Mouse (Mus musculus) myocyte (in vitro differentiated cells): ENCODE measurements around the gene Rpgrip1l. TPM values are rescaled to one million over a fixed set of nuclear protein-coding genes. Genes with fewer than 3 reads are reported as not detected.
A peak's percentile ranks its signal among the peaks of the same experiment; 100 is the strongest.

ENCODE experiments used
- H3K27me3 ChIP-seq: one replicate; pipeline ENCODE4 v1.6.1; 2011; ENCODE audit not compliant: control insufficient read depth, insufficient read depth, insufficient read length
- H3K36me3 ChIP-seq: one replicate; pipeline ENCODE4 v1.6.1; 2011; ENCODE audit not compliant: control insufficient read depth, insufficient read depth
- H3K4me2 ChIP-seq: one replicate; pipeline ENCODE4 v1.6.1; 2011; ENCODE audit warnings: low read depth, control low read depth
- H3K4me3 ChIP-seq: one replicate; pipeline ENCODE4 v1.5.1; 2011; ENCODE audit warnings: mild to moderate bottlenecking, control low read depth, moderate library complexity
- H3K79me2 ChIP-seq: one replicate; pipeline ENCODE4 v1.6.1; 2011; ENCODE audit not compliant: control insufficient read depth, insufficient read depth
- H3ac ChIP-seq: one replicate; pipeline ENCODE4 v1.6.1; 2011; ENCODE audit not compliant: control insufficient read depth, insufficient read length
- CEBPB ChIP-seq: IDR thresholded peaks from 2 replicates; pipeline ENCODE4 v1.6.1; 2011; ENCODE audit warnings: mild to moderate bottlenecking, moderate library complexity; ENCODE audit not compliant: poor library complexity, insufficient read depth, severe bottlenecking
- E2F4 ChIP-seq: IDR thresholded peaks from one replicate; pipeline ENCODE4 v1.6.1; 2011; ENCODE audit warnings: mild to moderate bottlenecking, control low read depth, moderate library complexity; ENCODE audit not compliant: insufficient read depth
- MAX ChIP-seq: IDR thresholded peaks from one replicate; pipeline ENCODE4 v1.6.1; 2011; ENCODE audit warnings: low read depth, mild to moderate bottlenecking, control low read depth
- MYOD1 ChIP-seq, 3 experiments: IDR thresholded peaks; one replicate each; pipeline ENCODE4 v1.6.1; 2011; ENCODE audit warnings: control low read depth in 2 of 3, low read depth in 2 of 3, mild to moderate bottlenecking in 2 of 3, moderate library complexity in 1 of 3; ENCODE audit not compliant: insufficient read length in 2 of 3, control insufficient read depth in 1 of 3
- MYOG ChIP-seq, 3 experiments: IDR thresholded peaks; one replicate each; pipeline ENCODE4 v1.6.1; 2011; ENCODE audit warnings: control low read depth in 2 of 3, low read depth in 2 of 3, mild to moderate bottlenecking in 2 of 3; ENCODE audit not compliant: insufficient read length in 2 of 3, control insufficient read depth in 1 of 3, insufficient read depth in 1 of 3
- POLR2A ChIP-seq: IDR thresholded peaks from one replicate; pipeline ENCODE4 v1.6.1; 2011; ENCODE audit warnings: low read depth, mild to moderate bottlenecking, control low read depth, moderate library complexity; ENCODE audit not compliant: insufficient read length
- POLR2AphosphoS2 ChIP-seq: IDR thresholded peaks from one replicate; pipeline ENCODE4 v1.6.1; 2011; ENCODE audit warnings: low read depth, control low read depth; ENCODE audit not compliant: insufficient read length
- REST ChIP-seq: IDR thresholded peaks from one replicate; pipeline ENCODE4 v1.6.1; 2011; ENCODE audit warnings: mild to moderate bottlenecking, control low read depth, moderate library complexity; ENCODE audit not compliant: insufficient read depth, insufficient read length
- SRF ChIP-seq: IDR thresholded peaks from one replicate; pipeline ENCODE4 v1.6.1; 2011; ENCODE audit warnings: low read depth; ENCODE audit not compliant: control insufficient read depth, insufficient read length
- TCF12 ChIP-seq: IDR thresholded peaks from one replicate; pipeline ENCODE4 v1.6.1; 2011; ENCODE audit warnings: mild to moderate bottlenecking, control low read depth; ENCODE audit not compliant: poor library complexity, insufficient read depth, severe bottlenecking
- TCF3 ChIP-seq: IDR thresholded peaks from one replicate; pipeline ENCODE4 v1.6.1; 2011; ENCODE audit warnings: low read depth, control low read depth; ENCODE audit not compliant: insufficient read length
- USF1 ChIP-seq: IDR thresholded peaks from one replicate; pipeline ENCODE4 v1.6.1; 2011; ENCODE audit warnings: low read depth, mild to moderate bottlenecking, control low read depth, moderate library complexity
- polyA plus RNA-seq: library from polyadenylated mRNA; unstranded; fragments of >200 nt; fragmentation: generic; extraction: Trizol; gene quantifications from one replicate; pipeline ENCODE4 v1.2.1, GENCODE M21; 2012; ENCODE audit warnings: missing spikeins

Rpgrip1l gene
- polyA plus RNA-seq, 1 experiment: 2.1 TPM

GRCm38 (mm10) chr8:91290576-91290975 is 22.5 kb downstream of the Rpgrip1l start:
- TF ChIP-seq E2F4 (no peak), POLR2AphosphoS2 (no peak), REST (no peak), TCF12 (no peak), MAX (no peak), TCF3 (no peak), CEBPB (no peak), MYOD1 (IDR thresholded peaks at IDR 0.05; ENCODE audit: control insufficient read depth in 1 of 3, insufficient read length in 2 of 3, low read depth in 2 of 3) (no peak)
- Histone ChIP-seq H3K27me3 (no peaks in the 10 kb centered on the region), H3ac (no peak overlapping the region), H3K4me2 (no peak overlapping the region), H3K4me3 (no peak overlapping the region), H3K79me2 (no peaks in the 10 kb centered on the region), H3K36me3 (no peaks in the 10 kb centered on the region)

- no peaks in the 10 kb centered on the region for H3K36me3 ChIP-seq
- no peak overlapping the region for H3K4me3 ChIP-seq
- H3K4me2 ChIP-seq: no peak overlapping the region
- no peaks in the 10 kb centered on the region for H3K27me3 ChIP-seq
- no peaks in the 10 kb centered on the region for H3K79me2 ChIP-seq
- TF ChIP-seq USF1 (no peak), POLR2A (no peak), SRF (no peak), TCF3 (no peak), TCF12 (no peak), POLR2AphosphoS2 (no peak), MAX (no peak), CEBPB (no peak), E2F4 (no peak), MYOD1 (IDR thresholded peaks at IDR 0.05; ENCODE audit: control insufficient read depth in 1 of 3, insufficient read length in 2 of 3, low read depth in 2 of 3) (no peak), MYOG (IDR thresholded peaks at IDR 0.05; ENCODE audit: control insufficient read depth in 1 of 3, insufficient read depth in 1 of 3, insufficient read length in 2 of 3, low read depth in 2 of 3) (no peak), REST (no peak)
- no peak overlapping the region for H3ac ChIP-seq
Measured at GRCm38 (mm10) chr8:91286237-91286636, 26.8 kb downstream of the Rpgrip1l start.

- Histone ChIP-seq H3K79me2 (no peaks in the 10 kb centered on the region), H3ac (no peak overlapping the region), H3K4me3 (no peak overlapping the region), H3K4me2 (no peak overlapping the region), H3K27me3 (no peaks in the 10 kb centered on the region), H3K36me3 (no peaks in the 10 kb centered on the region)
- TF ChIP-seq POLR2A: no peak
- TF ChIP-seq POLR2AphosphoS2: no peak
Measured at GRCm38 (mm10) chr8:91283815-91284214, 29.2 kb downstream of the Rpgrip1l start.

DNA sequence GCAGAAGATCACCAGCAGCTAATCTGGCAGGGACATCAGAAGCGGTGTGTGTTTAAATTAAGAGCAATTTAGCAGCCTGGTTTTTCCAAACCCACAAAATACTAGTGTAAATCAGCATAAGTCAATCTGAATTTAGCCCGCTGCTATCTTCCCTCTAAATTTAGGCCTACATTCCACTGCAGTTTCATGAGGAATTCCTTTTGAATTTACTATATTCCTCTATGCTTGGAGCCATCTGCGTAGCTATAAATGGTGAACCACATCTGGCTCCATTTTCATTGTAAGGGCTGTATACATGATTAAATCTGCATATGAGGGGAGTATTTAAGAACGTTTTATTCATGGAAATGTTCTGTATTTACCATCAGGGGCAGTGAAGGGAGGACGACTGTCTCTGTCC is 30.4 kb downstream of the Rpgrip1l start:
- TF ChIP-seq SRF: no peak
- no peak for TF ChIP-seq E2F4
- TF ChIP-seq MAX: no peak
- TF ChIP-seq REST: no peak
- TF ChIP-seq MYOD1 (IDR thresholded peaks at IDR 0.05; ENCODE audit: control insufficient read depth in 1 of 3, insufficient read length in 2 of 3, low read depth in 2 of 3): no peak
- TF ChIP-seq POLR2AphosphoS2: no peak
- no peak for TF ChIP-seq TCF12
- Histone ChIP-seq H3K79me2 (no peaks in the 10 kb centered on the region), H3K4me2 (no peak overlapping the region), H3K36me3 (no peaks in the 10 kb centered on the region), H3ac (no peak overlapping the region), H3K27me3 (no peaks in the 10 kb centered on the region), H3K4me3 (no peak overlapping the region)

DNA sequence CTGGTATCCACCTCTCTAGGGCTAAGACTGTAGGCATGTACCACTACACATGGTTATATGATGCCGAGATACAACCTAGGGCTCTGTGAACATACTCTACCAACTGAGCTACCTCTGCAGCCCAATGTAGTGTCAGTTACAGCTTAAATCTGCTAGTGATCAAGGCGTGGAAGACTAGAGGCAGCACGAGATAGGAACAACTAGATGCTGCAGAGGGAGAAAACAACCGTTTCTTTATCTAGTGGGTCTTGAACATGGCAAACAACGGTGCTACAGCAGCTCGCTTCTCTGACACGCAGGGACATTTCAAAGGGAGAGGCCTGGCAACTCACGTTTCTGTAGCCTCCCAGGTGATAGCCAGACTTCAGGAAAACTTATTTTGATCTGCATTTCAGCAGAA is 31.5 kb downstream of the Rpgrip1l start:
- Histone ChIP-seq H3K4me2 (peak overlapping the region; percentile 38), H3ac (no peak overlapping the region), H3K36me3 (no peaks in the 10 kb centered on the region), H3K79me2 (no peaks in the 10 kb centered on the region), H3K4me3 (no peak overlapping the region), H3K27me3 (no peaks in the 10 kb centered on the region)
- TF ChIP-seq POLR2AphosphoS2: no peak
